Mouse (Mus musculus) limb, embryonic 11.5 days (tissue): ENCODE data around the gene Pskh1. TPM values are rescaled to one million over a fixed set of nuclear protein-coding genes. Genes with fewer than 3 reads are reported as not detected.
A peak's percentile ranks its signal among the peaks of the same experiment; 100 is the strongest.

ENCODE experiments used
- ATAC-seq: fragments of 200-750 bp; cut with Nextera tagmentation; 2 replicates; pipeline ENCODE4 v1.8.0; 2017; ENCODE audit warnings: low read depth; ENCODE audit not compliant: insufficient number of reproducible peaks, low FRiP score, low TSS enrichment
- DNase-seq: peaks from one replicate; pipeline ENCODE4 v3.0.0-alpha.2; 2015; ENCODE audit warnings: low spot score
- H3K27ac ChIP-seq: fragments of 300-500 bp; sonication (generic); replicated peaks from 2 replicates; pipeline ENCODE4 v1.5.1; 2014; ENCODE audit warnings: low read depth, mild to moderate bottlenecking, low read length
- H3K27me3 ChIP-seq: fragments of 300-500 bp; sonication (generic); 2 replicates; pipeline ENCODE4 v1.6.1; 2014; ENCODE audit warnings: mild to moderate bottlenecking, low read length, mixed read lengths; ENCODE audit not compliant: control insufficient read depth, insufficient read depth
- H3K36me3 ChIP-seq: fragments of 300-500 bp; sonication (generic); 2 replicates; pipeline ENCODE4 v1.6.1; 2014; ENCODE audit warnings: mild to moderate bottlenecking, low read length, moderate library complexity, mixed read lengths; ENCODE audit not compliant: control insufficient read depth, insufficient read depth
- H3K4me1 ChIP-seq: fragments of 300-500 bp; sonication (generic); 2 replicates; pipeline ENCODE4 v1.6.1; 2014; ENCODE audit warnings: low read length, mixed read lengths; ENCODE audit not compliant: control insufficient read depth, insufficient read depth
- H3K4me2 ChIP-seq: fragments of 300-500 bp; sonication (generic); 2 replicates; pipeline ENCODE4 v1.6.1; 2014; ENCODE audit warnings: low read depth, mild to moderate bottlenecking, moderate library complexity; ENCODE audit not compliant: severe bottlenecking
- H3K4me3 ChIP-seq: fragments of 300-500 bp; sonication (generic); 2 replicates; pipeline ENCODE4 v1.5.1; 2014; ENCODE audit warnings: low read depth, low read length
- H3K9ac ChIP-seq: fragments of 300-500 bp; sonication (generic); 2 replicates; pipeline ENCODE4 v1.6.1; 2014; ENCODE audit warnings: mild to moderate bottlenecking, low read length
- H3K9me3 ChIP-seq: fragments of 300-500 bp; sonication (generic); 2 replicates; pipeline ENCODE4 v1.6.1; 2016; ENCODE audit warnings: low read length; ENCODE audit not compliant: control insufficient read depth
- WGBS: fragments of 180-500 bp; shearing (Covaris S2); extraction: QIAGEN DNeasy Blood & Tissue Kit; methylation state at CpG from one replicate; pipeline ENCODE4 v1.1.7; 2014; 5-methylcytosine and 5-hydroxymethylcytosine counted together
- polyA plus RNA-seq: library from polyadenylated mRNA; unstranded; fragments of >200 nt; fragmentation: Nextera tagmentation; extraction: Ambion mirVana; gene quantifications from 2 replicates; pipeline ENCODE4 v1.2.1, GENCODE M21; 2014

Pskh1 gene
- 27.8 and 28.9 TPM in 2 replicates for polyA plus RNA-seq

GRCm38 (mm10) chr8:105900180-105900940 is at the start of gene Pskh1:
Gene Pskh1, plus strand, starts transcription at chr8:105900441.
- ATAC-seq (peak; percentile 94), DNase-seq (peak; percentile 95)
- H3K9ac ChIP-seq, result peak within 1 kb of the TSS; percentile 98
- no peaks in the 10 kb centered on the region for H3K36me3 ChIP-seq
- H3K4me3 ChIP-seq, result peak within 1 kb of the TSS; percentile 94
- 0 out of 2 replicates have a peak, but pooled peaks cover 6% of the 10 kb centered on the region for H3K4me1 ChIP-seq
- peak within 1 kb of the TSS; percentile 70; the same call in 1 of the 2 replicates for H3K27ac ChIP-seq
- WGBS, result under 1% methylated on average over 68 of the region's 68 CpGs
- H3K4me2 ChIP-seq, result peak within 1 kb of the TSS; percentile 89
- H3K9me3 ChIP-seq, result no peaks in the 10 kb centered on the region
- H3K27me3 ChIP-seq, result no peaks in the 10 kb centered on the region

- Histone ChIP-seq H3K9ac (no peak overlapping the region), H3K4me2 (peak overlapping the region; percentile 30; the same call in 1 of the 2 replicates), H3K4me1 (peaks cover 3% of the 10 kb centered on the region; the same call in 1 of the 2 replicates), H3K9me3 (no peaks in the 10 kb centered on the region), H3K27ac (no peak overlapping the region), H3K27me3 (no peaks in the 10 kb centered on the region), H3K4me3 (no peak overlapping the region; the same call in 1 of the 2 replicates), H3K36me3 (peaks cover 16% of the 10 kb centered on the region)
- no peak for DNase-seq
- ATAC-seq, result no peak
- 80% methylated on average over 7 of the region's 7 CpGs for WGBS
These were observed 49.6 kb upstream of the Pskh1 start for GRCm38 (mm10) chr8:105850611-105851010.

- no peaks in the 10 kb centered on the region for H3K27me3 ChIP-seq
These were observed 48.5 kb upstream of the Pskh1 start for GRCm38 (mm10) chr8:105851651-105852143.

GRCm38 (mm10) chr8:105852146-105852729 is 48.0 kb upstream of the Pskh1 start:
- peak overlapping the region; percentile 84; the same call in 1 of the 2 replicates for H3K4me3 ChIP-seq
- DNase-seq (peak; percentile 40), ATAC-seq (no peak)
- peaks cover 8% of the 10 kb centered on the region for H3K4me1 ChIP-seq
- no peaks in the 10 kb centered on the region for H3K9me3 ChIP-seq
- H3K27me3 ChIP-seq, result no peaks in the 10 kb centered on the region
- 84% methylated on average over 12 of the region's 12 CpGs for WGBS
- H3K36me3 ChIP-seq, result peaks cover 5% of the 10 kb centered on the region
- no peak overlapping the region for H3K27ac ChIP-seq
- H3K4me2 ChIP-seq, result no peak overlapping the region
- H3K9ac ChIP-seq, result no peak overlapping the region

More at GRCm38 (mm10) chr8:105851651-105852143, 48.5 kb upstream of the Pskh1 start:
- Histone ChIP-seq H3K4me2 (peak overlapping the region; percentile 55), H3K4me3 (peak overlapping the region; percentile 84), H3K27ac (0 out of 2 replicates have a peak overlapping the region, but pooled peaks have one; percentile 43), H3K4me1 (peaks cover 7% of the 10 kb centered on the region), H3K36me3 (peaks cover 7% of the 10 kb centered on the region), H3K9me3 (no peaks in the 10 kb centered on the region), H3K9ac (peak overlapping the region; percentile 71)
- ATAC-seq, result peak; percentile 80
- peak; percentile 94 for DNase-seq
- WGBS, result under 1% methylated on average over 34 of the region's 34 CpGs

GRCm38 (mm10) chr8:105853178-105853577 is 47.1 kb upstream of the Pskh1 start, which contains the start of gene Cenpt:
Gene Cenpt, minus strand, starts transcription at chr8:105853278.
- Histone ChIP-seq H3K9ac (no peak within 1 kb of the TSS), H3K27ac (no peak within 1 kb of the TSS), H3K27me3 (no peaks in the 10 kb centered on the region), H3K9me3 (no peaks in the 10 kb centered on the region), H3K4me2 (no peak within 1 kb of the TSS), H3K4me1 (peaks cover 12% of the 10 kb centered on the region), H3K36me3 (peaks cover 5% of the 10 kb centered on the region), H3K4me3 (no peak within 1 kb of the TSS)
- DNase-seq, result no peak
- 85% methylated on average over 3 of the region's 3 CpGs for WGBS
- ATAC-seq, result no peak

- Histone ChIP-seq H3K4me1 (peaks cover 12% of the 10 kb centered on the region), H3K27ac (no peak overlapping the region; the same call in 1 of the 2 replicates), H3K9me3 (no peaks in the 10 kb centered on the region), H3K4me2 (peak overlapping the region; percentile 16; the same call in 1 of the 2 replicates), H3K9ac (no peak overlapping the region), H3K36me3 (no peaks in the 10 kb centered on the region; the same call in 1 of the 2 replicates), H3K4me3 (peak overlapping the region; percentile 85), H3K27me3 (no peaks in the 10 kb centered on the region)
- no peak for DNase-seq
- no peak; the same call in 1 of the 2 replicates for ATAC-seq
- WGBS, result 25% methylated on average over 8 of the region's 8 CpGs
These were observed 45.9 kb upstream of the Pskh1 start for GRCm38 (mm10) chr8:105854303-105854702.

- WGBS, result under 1% methylated on average over 43 of the region's 43 CpGs
These were observed 45.5 kb upstream of the Pskh1 start, which contains the start of gene Thap11 for GRCm38 (mm10) chr8:105854715-105855216. Gene Thap11, plus strand, starts transcription at chr8:105855132.

More at GRCm38 (mm10) chr8:105854715-105855216, 45.5 kb upstream of the Pskh1 start, which contains the start of gene Thap11:
- H3K4me1 ChIP-seq, result peaks cover 16% of the 10 kb centered on the region
- H3K9ac ChIP-seq, result peak within 1 kb of the TSS; percentile 81
- H3K36me3 ChIP-seq, result no peaks in the 10 kb centered on the region
- H3K4me2 ChIP-seq, result peak within 1 kb of the TSS; percentile 94
- H3K9me3 ChIP-seq, result no peaks in the 10 kb centered on the region
- H3K27me3 ChIP-seq, result no peaks in the 10 kb centered on the region
- H3K4me3 ChIP-seq, result peak within 1 kb of the TSS; percentile 85
- ATAC-seq, result peak; percentile 89
- peak within 1 kb of the TSS; percentile 31 for H3K27ac ChIP-seq
- peak; percentile 97 for DNase-seq
